ENCODE assay signal across 14 mouse cellular contexts in genomic region chr13:58786476-58786875, GRCm38 (mm10). TPM values are rescaled to one million over a fixed set of nuclear protein-coding genes. Genes with fewer than 3 reads are reported as not detected.
DNase-seq lines count a peak whose midpoint lies in the region; ATAC-seq and TF ChIP-seq lines count a peak whose summit lies in the region.
"Had no signal": no experiment of that assay in that cellular context is flagged by ENCODE, and none has a peak within 500 bp of the region (broad histone marks: within the 10 kb centered on the region; RNA-seq: fewer than 3 reads in every experiment).

No protein-coding gene starts in this region.

- peak; percentile 27 for DNase-seq in heart, postnatal 0 days (ENCODE audit: low spot score)
- DNase-seq in heart, adult 8-10 months (ENCODE audit: low spot score), result no peak
- DNase-seq in midbrain, postnatal 0 days (ENCODE audit: low spot score), result peak; percentile 36
- peak; percentile 72 to 87 for DNase-seq in cerebellum, postnatal 25 days
- DNase-seq in retina, postnatal 1 day, result peak; percentile 81
- no peak for DNase-seq in stomach, postnatal 0 days (ENCODE audit: low spot score)
- DNase-seq in frontal cortex, adult 2 months (ENCODE audit: extremely low spot score in 1 of 2, low spot score in 1 of 2), result no peak
- DNase-seq: gastrocnemius, postnatal 25 days; layer of hippocampus, postnatal 36 days had no signal

- H3K4me2 ChIP-seq in heart, postnatal 0 days (ENCODE audit: low read depth, low read length), result no peak overlapping the region
- no peak overlapping the region for H3K4me2 ChIP-seq in midbrain, postnatal 0 days (ENCODE audit: low read depth, low read length, poor library complexity, severe bottlenecking)
- no peak overlapping the region for H3K4me2 ChIP-seq in midbrain, embryonic 15.5 days
- no peak overlapping the region for H3K4me2 ChIP-seq in stomach, postnatal 0 days (replicated peaks; ENCODE audit: low read depth)
- H3K4me2 ChIP-seq: intestine, embryonic 15.5 days; liver, embryonic 11.5 days had no signal

- TF ChIP-seq CTCF in heart, postnatal 0 days (IDR thresholded peaks at IDR 0.05; ENCODE audit: low read depth), result no peak
- no peak for TF ChIP-seq CTCF in midbrain, postnatal 0 days (IDR thresholded peaks at IDR 0.05)
- no peak for TF ChIP-seq CTCF in stomach, postnatal 0 days (IDR thresholded peaks at IDR 0.05; ENCODE audit: low read depth)

- no peaks in the 10 kb centered on the region for H3K36me3 ChIP-seq in heart, postnatal 0 days (replicated peaks; ENCODE audit: control insufficient read depth, insufficient read depth, low read length)
- no peaks in the 10 kb centered on the region for H3K36me3 ChIP-seq in midbrain, postnatal 0 days (ENCODE audit: insufficient read depth, low read length)
- H3K36me3 ChIP-seq in midbrain, embryonic 15.5 days (replicated peaks), result no peaks in the 10 kb centered on the region
- no peaks in the 10 kb centered on the region for H3K36me3 ChIP-seq in stomach, postnatal 0 days (ENCODE audit: control insufficient read depth, insufficient read depth, low read length)
- H3K36me3 ChIP-seq: intestine, embryonic 15.5 days had no signal

- no peak for ATAC-seq in heart, postnatal 0 days (ENCODE audit: insufficient read depth, low read depth)
- no peak for ATAC-seq in midbrain, postnatal 0 days (ENCODE audit: low FRiP score)
- no peak for ATAC-seq in midbrain, embryonic 15.5 days (replicated peaks)
- ATAC-seq in stomach, postnatal 0 days (ENCODE audit: low FRiP score, low TSS enrichment), result no peak
- ATAC-seq: intestine, embryonic 15.5 days had no signal

- H3K4me3 ChIP-seq in heart, postnatal 0 days (ENCODE audit: low read depth, low read length), result no peak overlapping the region
- H3K4me3 ChIP-seq in midbrain, postnatal 0 days (ENCODE audit: low read depth, low read length), result no peak overlapping the region
- H3K4me3 ChIP-seq in midbrain, embryonic 15.5 days, result no peak overlapping the region
- no peak overlapping the region for H3K4me3 ChIP-seq in stomach, postnatal 0 days (ENCODE audit: low read depth, low read length)
- H3K4me3 ChIP-seq: intestine, embryonic 15.5 days had no signal

- WGBS in heart, postnatal 0 days, result 5% methylated on average over 3 of the region's 3 CpGs
- 14% methylated on average over 3 of the region's 3 CpGs for WGBS in midbrain, postnatal 0 days
- 11% methylated on average over 3 of the region's 3 CpGs for WGBS in midbrain, embryonic 15.5 days
- 28% methylated on average over 3 of the region's 3 CpGs for WGBS in stomach, postnatal 0 days

- no peak overlapping the region for H3K9ac ChIP-seq in heart, postnatal 0 days (replicated peaks; ENCODE audit: low read depth, low read length)
- H3K9ac ChIP-seq in midbrain, postnatal 0 days (replicated peaks; ENCODE audit: low read length, poor library complexity, severe bottlenecking), result no peak overlapping the region
- no peak overlapping the region for H3K9ac ChIP-seq in midbrain, embryonic 15.5 days
- H3K9ac ChIP-seq in stomach, postnatal 0 days (ENCODE audit: low read length), result no peak overlapping the region
- H3K9ac ChIP-seq: intestine, embryonic 15.5 days had no signal

- H3K27me3 ChIP-seq in heart, postnatal 0 days (ENCODE audit: control insufficient read depth, insufficient read depth, low read length), result no peaks in the 10 kb centered on the region
- H3K27me3 ChIP-seq in midbrain, postnatal 0 days (ENCODE audit: insufficient read depth, low read length), result no peaks in the 10 kb centered on the region
- no peaks in the 10 kb centered on the region for H3K27me3 ChIP-seq in midbrain, embryonic 15.5 days (replicated peaks)
- H3K27me3 ChIP-seq in stomach, postnatal 0 days (ENCODE audit: control insufficient read depth, insufficient read depth, low read length), result no peaks in the 10 kb centered on the region
- H3K27me3 ChIP-seq: CH12.LX; intestine, embryonic 15.5 days had no signal

- H3K9me3 ChIP-seq in heart, postnatal 0 days (replicated peaks; ENCODE audit: control insufficient read depth, low read length), result no peaks in the 10 kb centered on the region
- H3K9me3 ChIP-seq in midbrain, postnatal 0 days (ENCODE audit: low read length), result no peaks in the 10 kb centered on the region
- no peaks in the 10 kb centered on the region for H3K9me3 ChIP-seq in midbrain, embryonic 15.5 days
- H3K9me3 ChIP-seq in stomach, postnatal 0 days (ENCODE audit: control insufficient read depth, low read length), result no peaks in the 10 kb centered on the region
- H3K9me3 ChIP-seq: intestine, embryonic 15.5 days had no signal

- no peak for TF ChIP-seq EP300 in heart, postnatal 0 days (IDR thresholded peaks at IDR 0.05; ENCODE audit: low read depth)
- no peak for TF ChIP-seq EP300 in stomach, postnatal 0 days (optimal IDR thresholded peaks at IDR 0.05)

- H3K27ac ChIP-seq in heart, postnatal 0 days (ENCODE audit: low read depth), result no peak overlapping the region
- no peak overlapping the region for H3K27ac ChIP-seq in midbrain, postnatal 0 days (ENCODE audit: low read depth, low read length)
- H3K27ac ChIP-seq in midbrain, embryonic 15.5 days, result no peak overlapping the region
- H3K27ac ChIP-seq in stomach, postnatal 0 days (replicated peaks), result no peak overlapping the region
- H3K27ac ChIP-seq: intestine, embryonic 15.5 days had no signal

- H3K4me1 ChIP-seq in heart, postnatal 0 days (ENCODE audit: control insufficient read depth, insufficient read depth), result no peaks in the 10 kb centered on the region
- H3K4me1 ChIP-seq in midbrain, postnatal 0 days (ENCODE audit: insufficient read depth, low read length), result 0 out of 2 replicates have a peak, but pooled peaks cover 3% of the 10 kb centered on the region
- no peaks in the 10 kb centered on the region for H3K4me1 ChIP-seq in midbrain, embryonic 15.5 days
- H3K4me1 ChIP-seq in stomach, postnatal 0 days (replicated peaks; ENCODE audit: control insufficient read depth, insufficient read depth), result no peaks in the 10 kb centered on the region
- H3K4me1 ChIP-seq: intestine, embryonic 15.5 days had no signal

RNA-seq across cellular contexts. Expression of gene Ntrk2, which starts 19.9 kb away (rescaled TPM):
- total RNA-seq in heart, postnatal 0 days (2014; rRNA removed; ENCODE audit: low replicate concordance), result 1.3 and 2.9 TPM in 2 replicates
- polyA plus RNA-seq in heart, postnatal 0 days (2015; fragmentation: Nextera tagmentation; extraction: Ambion mirVana), result 0.92 TPM in 2 replicates
- total RNA-seq in heart, adult 8-10 months (2022), result 1 to 10 TPM in 2 of 4 experiments, under 1 TPM in 2; 0.65 to 1.5 (median 1.1) TPM
- 202 and 207 TPM in 2 replicates for total RNA-seq in midbrain, postnatal 0 days (2014; rRNA removed)
- polyA plus RNA-seq in midbrain, postnatal 0 days (2015; fragmentation: Nextera tagmentation; extraction: Ambion mirVana), result 138 and 141 TPM in 2 replicates
- polyA plus RNA-seq in midbrain, embryonic 15.5 days (2015; fragmentation: Nextera tagmentation; extraction: Ambion mirVana), result 121 and 126 TPM in 2 replicates
- 1.7 and 1.9 TPM in 2 replicates for polyA plus RNA-seq in stomach, postnatal 0 days (2015; fragmentation: Nextera tagmentation; extraction: Ambion mirVana)
- 196 and 208 TPM in 2 replicates for polyA plus RNA-seq in frontal cortex, adult 2 months (2012; rRNA removed)
- total RNA-seq: CH12.LX; megakaryocyte progenitor cell, adult 5-6 weeks had no signal

Comparison
In these comparisons a context has a peak if more than half of its experiments do, and no peak if none do; other contexts are left out.
1. DNase-seq: peak in heart, postnatal 0 days (single experiment), midbrain, postnatal 0 days (single experiment), cerebellum, postnatal 25 days (2 of 2) and retina, postnatal 1 day (single experiment); none in heart, adult 8-10 months (single experiment), stomach, postnatal 0 days (single experiment) and frontal cortex, adult 2 months (0 of 2).
2. RNA of gene Ntrk2, which starts 19.9 kb away (polyA plus RNA-seq): 196 to 208 TPM in frontal cortex, adult 2 months, 138 to 141 TPM in midbrain, postnatal 0 days and 121 to 126 TPM in midbrain, embryonic 15.5 days; 1.7 to 1.9 TPM in stomach, postnatal 0 days and 0.92 TPM in heart, postnatal 0 days; every median in the first group is over 10 times any median in the second.